Mouse (Mus musculus) embryo, embryonic 10 days (tissue): ENCODE data around the gene Ppp5c.
A peak's percentile ranks its signal among the peaks of the same experiment; 100 is the strongest.

Source experiments
- DNase-seq: peaks from one replicate; pipeline ENCODE4 v3.0.0-alpha.2; 2015; ENCODE audit warnings: low spot score

Gene Ppp5c

DNA sequence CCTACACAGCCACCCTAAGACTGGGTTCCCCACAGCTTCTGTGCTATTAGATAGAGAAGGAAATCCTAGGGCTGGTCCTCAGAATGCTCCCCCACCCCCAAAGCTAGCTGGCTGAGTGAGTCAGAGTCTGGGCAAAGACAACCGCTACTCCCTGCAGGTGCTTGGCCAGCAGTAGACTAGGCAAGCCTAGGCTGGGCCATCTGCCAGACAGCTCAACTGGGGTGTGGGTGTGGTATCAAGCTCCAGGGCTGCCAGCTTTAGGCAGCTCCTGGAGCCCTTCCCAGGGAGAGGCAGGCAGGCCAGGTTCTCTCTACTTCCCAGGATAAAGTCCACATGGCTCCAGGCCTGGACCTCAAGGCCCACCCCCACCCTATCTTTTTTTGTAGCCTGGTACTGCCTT is 10.7 kb downstream of the Ppp5c start:
- DNase-seq: no peak

DNA sequence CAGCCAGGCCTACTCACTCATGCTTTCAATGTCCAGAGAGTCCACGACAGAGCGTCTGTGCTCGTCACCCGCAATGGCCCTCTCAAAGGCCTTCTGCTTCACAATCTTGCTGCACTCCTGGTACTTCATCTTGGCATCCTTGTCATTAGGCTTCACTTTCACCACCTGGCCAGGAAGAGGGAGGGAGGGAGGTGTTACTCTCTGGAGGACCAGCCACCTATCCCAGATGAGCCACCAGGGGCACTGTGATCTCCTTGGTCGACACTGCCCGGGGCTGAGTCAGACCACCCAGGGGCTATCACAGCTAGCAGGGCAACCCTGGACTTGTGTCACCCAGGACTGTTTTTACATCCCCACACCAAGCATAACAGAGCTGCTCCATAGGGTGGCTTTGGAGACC is 12.3 kb downstream of the Ppp5c start:
- DNase-seq: no peak

DNA sequence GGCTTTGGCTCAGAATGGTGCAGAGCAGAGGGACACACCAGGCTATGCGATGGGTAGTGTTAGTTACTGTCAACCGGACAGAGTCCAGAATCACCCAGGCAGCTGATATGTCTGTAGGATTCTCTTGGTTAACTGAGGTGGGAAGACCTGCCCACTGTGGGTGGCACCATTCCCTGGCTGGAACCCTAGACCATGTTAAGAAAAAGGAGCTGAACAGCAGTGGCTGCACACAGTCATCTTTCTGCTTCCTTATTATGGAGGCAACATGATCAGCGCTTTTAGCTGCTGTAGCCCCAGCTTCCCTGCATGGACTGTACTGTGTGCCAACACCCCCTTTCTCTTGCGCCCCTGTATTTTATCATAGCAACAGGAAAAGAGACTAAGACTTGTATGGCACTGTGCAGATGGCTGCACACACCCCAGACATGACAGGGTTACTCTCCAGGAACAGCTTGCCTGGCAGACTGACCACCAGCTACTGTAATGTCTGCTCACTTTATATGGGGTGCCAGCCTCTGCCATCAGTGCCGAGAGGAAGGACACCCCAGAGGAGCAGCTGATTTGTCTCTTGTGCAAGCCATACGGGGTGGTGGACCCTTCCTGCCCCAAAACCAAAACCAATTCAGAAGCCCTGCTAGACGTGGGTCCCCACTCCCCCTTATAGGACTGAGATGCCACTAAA is 15.7 kb downstream of the Ppp5c start:
- DNase-seq: no peak

DNA sequence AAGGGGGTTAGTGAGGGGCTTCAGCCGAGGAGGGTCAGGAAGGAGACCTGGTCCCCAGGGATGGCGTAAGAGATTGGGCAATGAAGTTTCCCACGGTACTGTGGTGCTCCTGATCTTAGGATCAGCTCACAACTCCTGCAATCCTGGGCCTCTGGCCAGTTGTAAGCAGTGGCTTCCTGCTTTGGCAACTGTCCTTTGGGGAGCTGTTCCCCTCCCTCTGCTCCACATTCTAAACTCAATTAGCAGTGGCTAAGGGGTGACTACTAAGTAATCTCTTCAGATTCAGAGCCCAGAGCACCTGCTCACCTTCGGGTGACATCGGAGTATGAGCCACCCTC is 17.7 kb downstream of the Ppp5c start:
- DNase-seq: no peak

DNA sequence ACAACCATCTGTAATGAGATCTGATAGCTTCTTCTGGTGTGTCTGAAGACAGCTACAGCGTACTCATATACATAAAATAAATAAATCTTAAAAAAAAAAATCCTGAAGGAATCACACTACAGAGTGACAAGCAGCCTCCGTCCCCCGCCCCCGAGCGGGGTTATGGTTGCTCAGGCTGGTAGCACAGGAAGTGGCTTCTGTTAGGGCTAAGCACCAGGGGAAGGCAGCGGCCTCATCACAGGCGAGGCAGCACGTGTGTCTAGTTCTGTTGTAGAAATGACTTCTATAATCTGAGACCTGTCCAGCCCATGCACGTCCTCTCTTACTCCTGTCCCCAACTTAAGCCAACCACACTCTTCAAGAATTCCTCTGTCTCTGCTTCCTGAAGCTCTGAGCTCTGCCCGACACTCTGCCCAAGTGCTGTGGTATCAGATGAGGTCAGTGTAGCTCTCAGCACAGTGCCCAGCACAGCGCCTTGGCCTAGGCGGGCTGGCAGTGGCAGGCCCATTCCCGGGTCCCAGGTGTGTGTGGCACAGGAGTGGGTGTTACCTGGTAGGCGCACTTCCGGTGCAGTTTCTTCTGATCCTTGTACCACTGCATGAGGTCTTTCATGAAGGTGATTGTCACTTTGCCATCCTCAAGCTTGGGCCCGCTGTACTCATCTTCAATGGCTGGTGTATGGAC is 18.3 kb downstream of the Ppp5c start:
- no peak for DNase-seq

DNA sequence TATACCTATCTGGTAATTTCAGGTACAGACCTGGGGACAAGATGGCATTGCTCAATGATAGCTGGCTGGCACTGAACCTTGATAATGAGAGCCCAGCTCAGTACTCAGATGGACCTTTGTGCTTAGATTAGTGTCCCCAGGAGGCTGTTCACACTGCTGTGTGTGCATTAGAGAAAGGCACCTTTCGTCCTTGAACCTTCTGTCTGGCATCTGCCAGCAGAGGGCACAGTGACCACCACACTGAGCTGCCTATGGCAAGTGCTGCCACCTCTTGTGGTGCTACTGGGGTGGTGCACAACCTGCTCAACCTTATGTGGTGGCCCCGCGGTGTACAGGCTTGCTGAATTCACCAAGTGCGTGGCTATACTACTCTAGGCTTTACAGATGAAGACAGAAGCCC is 20.4 kb downstream of the Ppp5c start:
- DNase-seq: peak; percentile 17

DNA sequence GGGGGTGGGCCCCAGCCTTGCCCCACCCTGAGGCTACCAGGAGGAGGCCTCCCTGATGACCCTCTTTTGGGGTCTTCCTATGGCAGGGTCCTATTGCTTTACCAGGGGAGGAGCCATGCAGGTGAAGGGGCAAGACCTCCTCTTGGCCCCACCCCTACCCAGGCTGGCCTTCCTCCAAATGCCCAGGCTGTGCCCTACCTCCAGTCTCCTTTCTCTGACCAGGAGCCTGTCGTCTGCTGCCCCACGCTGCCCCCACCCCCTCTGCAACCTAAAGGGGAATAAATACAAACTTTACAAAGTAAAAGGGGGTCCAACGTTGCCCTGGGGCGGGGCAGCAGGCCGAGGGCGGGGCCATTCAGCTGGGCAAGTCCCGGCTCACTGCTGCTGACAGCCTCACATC is 23.0 kb downstream of the Ppp5c start:
- no peak for DNase-seq

DNA sequence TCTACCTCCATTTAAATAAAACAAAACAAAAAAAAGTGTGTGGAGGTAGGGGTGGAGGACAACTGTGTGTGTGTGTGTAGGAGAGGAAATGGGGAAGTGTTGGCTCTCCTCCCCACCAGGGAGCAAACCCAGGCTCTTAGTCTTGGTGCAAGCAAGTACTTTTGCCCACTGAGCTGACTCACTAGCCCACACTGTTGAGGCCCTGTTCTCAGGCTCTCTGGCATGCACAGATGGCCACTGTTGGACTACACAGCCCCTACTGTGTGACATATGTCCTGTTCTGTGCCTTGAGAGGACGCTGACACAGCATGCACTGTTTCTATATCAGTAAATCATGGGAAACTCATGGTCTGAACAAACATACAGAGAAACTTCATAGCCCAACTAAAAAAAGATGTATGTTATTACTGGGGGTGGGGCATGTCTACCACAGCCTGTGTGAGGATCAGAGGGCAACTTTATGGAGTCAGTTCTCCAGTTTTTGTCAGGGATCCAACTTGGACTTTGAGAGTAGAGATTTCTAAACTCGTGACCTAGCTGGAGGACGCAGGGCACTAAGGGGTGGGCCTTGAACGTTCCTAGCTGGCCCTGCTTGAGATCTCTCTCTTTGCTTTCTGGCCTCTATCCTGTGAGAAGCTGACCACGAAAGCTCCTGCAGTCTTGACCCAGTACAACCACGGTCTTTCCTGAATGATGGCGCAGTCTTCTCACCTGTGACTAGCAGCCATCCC is 24.3 kb downstream of the Ppp5c start:
- DNase-seq: no peak

DNA sequence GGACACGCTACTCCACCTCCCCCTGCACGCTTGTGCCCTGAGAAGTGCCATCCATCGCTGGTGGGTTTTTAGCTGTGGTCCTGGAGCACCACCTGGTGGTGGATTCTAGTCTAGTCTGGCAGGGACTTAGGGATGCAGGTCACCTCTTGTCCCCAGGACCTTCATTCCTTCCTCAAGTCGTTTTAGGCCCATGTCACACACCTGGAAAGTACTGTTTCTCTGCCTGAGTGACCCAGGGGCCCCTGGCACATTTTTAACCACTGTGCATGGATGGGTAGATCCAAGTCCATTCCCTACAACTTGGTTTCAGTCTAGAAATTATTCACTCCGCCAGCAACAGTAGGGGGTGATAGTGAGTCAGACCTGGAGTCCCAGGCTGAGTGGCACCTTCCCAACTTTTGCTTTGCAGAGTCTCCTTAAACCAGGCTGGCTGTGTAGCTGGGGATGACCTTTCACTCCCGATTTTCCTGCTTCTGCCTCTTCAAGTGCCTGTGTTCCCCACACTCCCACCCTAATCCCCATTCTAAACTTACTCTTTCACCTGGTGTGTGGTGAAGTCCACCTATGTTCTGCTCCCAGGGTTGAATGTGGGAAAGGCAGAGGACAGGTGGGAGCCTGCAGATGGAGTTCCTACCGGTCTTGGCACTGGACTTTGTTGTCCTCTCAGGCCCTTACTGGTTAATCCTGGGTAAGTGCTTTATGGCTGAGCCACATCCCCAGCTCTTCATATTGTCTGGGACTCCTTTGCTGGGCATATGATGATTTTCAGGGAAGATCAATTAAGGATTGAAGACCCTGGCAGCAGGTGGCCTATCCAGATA is 25.1 kb downstream of the Ppp5c start:
- DNase-seq: peak; percentile 82

DNA sequence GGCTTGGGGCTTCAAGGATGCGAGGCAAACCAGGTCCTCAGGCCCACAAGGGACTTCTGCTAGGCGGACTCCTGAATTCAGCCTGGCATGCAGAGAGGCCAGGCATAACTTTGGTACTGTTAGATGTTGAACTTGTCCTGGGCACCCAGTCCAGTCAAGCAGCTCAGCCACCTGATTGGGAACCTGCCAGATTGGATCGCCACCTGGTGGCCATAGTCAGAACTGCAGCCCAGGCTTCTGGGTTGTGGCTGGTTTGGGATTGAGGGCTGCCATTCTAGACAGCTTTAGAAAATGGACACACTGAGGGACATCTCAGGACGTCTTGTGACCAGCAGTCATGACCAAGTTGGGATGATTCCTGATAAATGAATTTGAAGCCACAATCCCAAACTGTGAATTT is 28.1 kb downstream of the Ppp5c start:
- peak; percentile 82 for DNase-seq

DNA sequence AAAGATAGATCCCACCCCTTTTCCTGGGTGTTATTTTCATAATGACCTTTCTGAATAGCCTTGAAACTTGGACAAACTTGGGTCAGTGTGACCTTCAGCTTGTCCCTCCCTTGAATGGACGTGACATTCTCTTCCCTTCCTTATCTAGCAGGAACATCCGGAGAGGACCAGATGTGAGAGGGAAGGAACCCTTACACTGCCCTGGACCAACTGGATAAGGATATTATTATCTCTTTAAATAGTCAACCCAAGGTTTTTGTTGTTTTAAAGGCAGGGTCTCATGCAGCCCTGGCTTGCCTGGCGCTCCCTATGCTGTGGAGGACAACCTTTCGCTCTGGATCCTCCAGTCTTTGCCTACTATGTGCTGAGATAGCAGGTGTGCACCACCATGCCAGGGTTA is 28.5 kb downstream of the Ppp5c start:
- no peak for DNase-seq

DNA sequence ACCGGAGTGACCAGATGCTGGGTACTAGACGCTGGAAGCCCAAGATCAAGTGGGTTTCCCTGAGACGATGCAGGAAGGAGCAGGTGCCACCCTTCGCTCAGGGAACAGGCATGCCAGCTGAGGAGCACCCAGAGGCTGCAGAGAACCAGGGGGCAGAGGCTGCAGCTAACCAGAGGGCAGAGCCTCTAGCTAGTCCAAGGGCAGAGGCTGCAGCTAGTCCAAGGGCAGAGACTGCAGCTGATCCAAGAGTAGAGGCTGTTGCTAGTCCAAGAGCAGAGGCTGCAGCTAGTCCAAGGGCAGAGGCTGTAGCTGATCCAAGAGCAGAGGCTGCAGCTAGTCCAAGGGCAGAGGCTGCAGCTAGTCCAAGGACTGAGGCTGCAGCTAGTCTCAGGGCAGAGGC is 32.4 kb downstream of the Ppp5c start:
- DNase-seq: no peak

DNA sequence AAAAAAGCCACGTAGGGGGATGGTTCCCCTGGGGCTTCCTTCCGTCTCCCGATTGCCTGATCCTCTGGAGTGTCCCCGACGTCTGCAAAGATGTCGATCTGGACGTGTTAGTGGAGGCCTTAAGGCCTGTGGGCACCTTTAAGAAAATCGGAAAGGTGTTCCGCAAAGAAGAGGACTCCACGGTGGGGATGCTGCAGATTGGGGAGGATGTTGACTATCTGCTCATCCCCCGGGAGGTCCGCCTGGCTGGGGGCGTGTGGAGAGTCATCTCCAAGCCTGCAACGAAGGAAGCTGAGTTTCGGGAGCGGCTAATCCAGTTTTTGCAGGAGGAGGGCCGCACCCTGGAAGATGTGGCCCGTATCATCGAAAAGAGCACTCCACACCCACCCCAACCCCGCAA is 33.3 kb downstream of the Ppp5c start:
- no peak for DNase-seq

DNA sequence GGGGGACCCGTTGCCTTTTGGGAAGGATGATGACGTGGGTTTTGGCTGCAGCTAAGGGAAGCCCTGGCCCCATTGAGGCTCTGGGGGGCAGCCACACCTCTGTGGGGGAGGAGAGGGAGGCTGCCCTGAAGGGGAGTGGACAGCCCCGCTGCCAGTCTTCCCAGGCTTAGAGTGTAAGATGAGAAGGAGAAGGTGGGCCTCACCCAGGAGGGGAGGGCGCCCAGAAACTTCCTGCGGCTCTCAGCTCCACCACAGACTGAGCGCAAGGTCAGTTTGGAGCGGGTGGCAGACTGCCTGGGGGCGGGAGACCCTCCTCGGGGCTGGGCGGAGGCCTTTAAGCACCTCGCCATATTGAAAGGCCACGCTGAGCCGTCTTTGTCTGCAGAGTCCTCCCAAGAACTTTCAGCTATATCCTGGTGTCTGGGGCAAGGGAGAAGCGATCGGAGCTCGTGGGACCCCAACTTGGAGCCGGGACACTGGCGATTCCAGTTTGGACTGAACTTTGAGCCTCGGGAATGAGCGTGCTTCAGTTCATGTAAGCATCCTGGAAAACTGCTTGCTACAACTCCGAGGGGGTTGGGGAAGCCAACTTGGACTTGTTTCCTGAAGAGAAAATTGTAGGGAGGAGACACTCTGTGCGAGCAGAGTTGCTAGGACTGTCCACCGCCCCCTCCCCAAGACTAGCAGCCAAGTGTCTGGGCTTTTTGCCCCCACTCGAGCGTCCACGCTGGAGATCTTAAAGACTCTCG is 33.9 kb downstream of the Ppp5c start:
- peak; percentile 88 for DNase-seq

DNA sequence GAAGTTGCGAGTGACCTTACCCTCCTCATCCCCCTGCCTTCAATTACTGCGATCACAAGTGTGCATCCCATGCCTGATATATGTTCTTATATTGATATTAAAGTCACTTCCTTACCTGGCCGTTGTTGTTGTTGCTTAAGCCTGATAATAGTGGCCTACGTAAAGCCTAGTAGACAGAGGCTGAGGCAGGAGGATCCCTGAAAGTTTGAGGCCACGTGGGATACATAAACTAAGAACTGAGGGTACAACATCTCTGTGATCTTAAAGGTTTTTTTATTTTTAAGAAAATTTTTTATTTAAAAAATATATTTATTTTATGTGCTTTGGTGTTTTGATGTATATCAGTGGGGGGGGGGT is 35.3 kb downstream of the Ppp5c start, which contains the start of gene Ccdc8:
TSS of gene Ccdc8 (plus strand) at position 258 of the 357 bp plus-strand sequence.
- no peak for DNase-seq

DNA sequence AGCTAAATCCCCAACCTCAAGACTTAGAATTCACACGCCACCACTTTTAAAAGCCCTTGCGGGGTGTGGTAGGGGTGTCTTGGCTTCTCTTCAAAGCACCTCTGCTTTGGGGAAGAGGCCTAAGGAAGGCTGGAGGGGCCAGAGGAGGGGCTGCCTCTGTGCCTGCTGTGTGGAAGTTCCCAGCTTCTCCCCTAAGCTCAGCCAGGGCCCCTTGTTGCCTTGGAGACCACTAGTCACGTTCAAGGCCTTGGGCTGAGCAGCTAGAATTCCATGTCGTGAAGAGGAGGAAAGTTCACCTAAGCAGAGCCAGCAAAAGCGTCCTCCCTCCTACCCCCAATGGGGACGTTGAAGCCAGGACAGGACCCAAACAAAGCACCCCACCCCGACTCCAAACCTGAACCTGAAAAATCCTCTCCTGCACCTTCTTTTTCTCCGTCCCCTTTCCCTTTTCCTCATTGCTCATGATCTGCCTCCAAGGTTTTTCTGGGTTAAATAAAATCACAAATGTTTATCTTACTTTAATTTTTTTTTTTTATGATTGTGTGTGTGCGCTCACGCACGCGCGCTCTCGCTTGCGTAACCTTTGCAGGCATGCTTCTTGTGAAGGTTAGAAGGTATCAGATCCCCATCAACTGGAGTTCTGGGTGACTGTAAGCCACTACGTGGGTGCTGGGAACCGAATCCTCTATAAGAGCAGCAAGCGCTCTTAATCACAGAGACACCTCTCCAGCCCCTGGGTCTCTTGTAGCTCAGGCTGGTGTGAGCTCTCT is 35.9 kb downstream of the Ppp5c start:
- peak; percentile 85 for DNase-seq

DNA sequence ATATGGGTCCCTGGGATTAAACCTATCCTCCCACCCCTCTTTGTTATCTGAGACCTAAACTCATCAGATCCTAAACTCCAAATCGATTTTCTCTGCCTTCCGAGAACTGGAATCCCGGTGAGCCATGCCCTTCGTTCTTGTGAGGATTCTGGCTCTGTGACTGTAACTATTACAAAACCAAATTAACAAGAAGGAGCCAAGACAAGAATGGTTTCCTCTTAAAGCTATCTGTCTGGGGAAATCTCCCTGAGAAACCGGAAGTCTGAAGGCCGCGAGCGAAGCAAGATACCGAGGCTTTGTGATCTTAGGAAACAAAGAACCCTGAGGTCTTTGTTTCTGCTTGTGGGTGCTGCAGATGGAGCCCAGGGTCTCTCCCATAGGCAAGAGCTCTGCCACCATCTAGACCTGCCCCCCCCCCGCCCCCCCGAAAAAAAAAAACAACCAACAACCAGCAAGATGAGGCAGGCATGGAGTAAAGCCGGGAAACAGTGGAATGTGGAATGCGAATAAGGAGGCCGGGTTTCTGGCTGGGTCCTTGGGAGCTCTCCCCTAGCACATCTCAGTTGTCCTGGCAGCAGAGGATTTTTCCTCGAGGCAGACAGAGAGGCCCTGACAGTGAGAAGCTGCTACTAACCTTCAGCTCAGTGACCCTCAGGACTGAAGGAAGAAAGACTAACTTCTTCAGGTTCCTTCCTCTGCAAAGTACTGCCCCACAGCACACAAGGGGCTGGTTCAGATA is 37.5 kb downstream of the Ppp5c start:
- DNase-seq: peak; percentile 21

DNA sequence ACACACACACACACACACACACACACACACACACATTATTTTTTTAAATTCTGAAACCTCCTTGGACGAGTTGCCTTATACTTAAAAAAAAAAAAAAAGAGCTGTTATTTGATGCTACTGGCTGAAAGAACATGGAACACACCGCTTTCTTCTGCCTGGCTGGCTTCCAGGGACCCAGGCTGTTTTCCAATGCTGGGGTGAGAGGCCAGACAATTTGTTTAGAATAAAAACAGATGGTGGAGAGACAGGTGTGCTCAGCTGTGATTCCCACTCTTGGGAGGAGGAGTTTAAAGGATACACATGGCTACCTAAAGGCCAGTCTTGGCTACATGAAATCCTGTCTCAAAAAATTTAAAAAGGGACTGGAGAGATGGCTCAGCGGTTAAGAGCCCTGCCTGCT is 39.3 kb downstream of the Ppp5c start:
- no peak for DNase-seq

DNA sequence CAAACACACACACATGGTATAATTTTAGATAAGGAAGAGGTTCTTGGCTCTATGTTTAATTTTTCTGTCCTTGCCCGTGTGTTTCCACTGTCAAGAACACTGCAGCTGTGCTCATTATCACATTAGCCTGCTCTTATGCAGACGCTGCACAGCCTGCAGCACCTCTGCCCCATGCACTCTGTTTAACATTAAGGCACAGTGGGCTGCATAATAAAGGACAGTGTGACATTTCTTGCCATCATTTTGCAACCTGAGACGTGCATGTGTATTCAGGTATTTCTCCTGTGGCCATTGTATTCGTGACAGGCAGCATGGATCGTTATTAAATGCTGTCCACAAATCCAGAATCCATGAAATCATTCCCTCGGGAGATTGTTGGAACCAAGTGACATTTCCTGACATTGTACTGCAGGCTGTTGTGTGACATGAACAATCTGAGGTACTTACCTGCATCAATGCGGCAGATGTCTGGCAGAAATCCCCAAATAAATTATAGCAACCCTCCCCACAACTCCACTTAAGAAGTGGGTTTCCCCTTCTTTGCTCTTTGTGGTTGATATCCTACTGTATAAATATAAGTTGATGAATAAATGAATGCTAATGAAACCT is 40.1 kb downstream of the Ppp5c start:
- DNase-seq: no peak
